Mouse (Mus musculus) hindbrain, postnatal 0 days (tissue): ENCODE measurements at regions not wholly inside any gene's neighbourhood (a gene's known extent, or its start where the extent isn't known, plus 50 kb on each side); places are given as distances from the start of the nearest gene placed in this dataset.
A peak's percentile ranks its signal among the peaks of the same experiment; 100 is the strongest.

ENCODE experiments used
- ATAC-seq: fragments of 200-750 bp; cut with Nextera tagmentation; 2 replicates; pipeline ENCODE4 v1.8.0; 2017; ENCODE audit warnings: mild to moderate bottlenecking, moderate TSS enrichment, moderate library complexity
- DNase-seq: peaks from one replicate; pipeline ENCODE4 v3.0.0-alpha.2; 2015; ENCODE audit warnings: low spot score
- H3K27ac ChIP-seq: fragments of 300-500 bp; sonication (generic); 2 replicates; pipeline ENCODE4 v1.5.1; 2014; ENCODE audit warnings: mild to moderate bottlenecking
- H3K27me3 ChIP-seq: fragments of 300-500 bp; sonication (generic); 2 replicates; pipeline ENCODE4 v1.6.1; 2014; ENCODE audit warnings: low read length, mixed read lengths; ENCODE audit not compliant: insufficient read depth
- H3K36me3 ChIP-seq: fragments of 300-500 bp; sonication (generic); 2 replicates; pipeline ENCODE4 v1.6.1; 2014; ENCODE audit warnings: low read length, mixed read lengths; ENCODE audit not compliant: insufficient read depth
- H3K4me1 ChIP-seq: fragments of 300-500 bp; sonication (generic); 2 replicates; pipeline ENCODE4 v1.6.1; 2014; ENCODE audit warnings: antibody characterized with exemption, low read length, mixed read lengths; ENCODE audit not compliant: insufficient read depth
- H3K4me2 ChIP-seq: fragments of 300-500 bp; sonication (generic); 2 replicates; pipeline ENCODE4 v1.6.1; 2014; ENCODE audit warnings: low read depth, mild to moderate bottlenecking, low read length, moderate library complexity, mixed read lengths
- H3K4me3 ChIP-seq: fragments of 300-500 bp; sonication (generic); 2 replicates; pipeline ENCODE4 v1.5.1; 2014; ENCODE audit warnings: low read length
- H3K9ac ChIP-seq: fragments of 300-500 bp; sonication (generic); replicated peaks from 2 replicates; pipeline ENCODE4 v1.6.1; 2014; ENCODE audit warnings: mild to moderate bottlenecking, low read length, moderate library complexity, mixed read lengths
- H3K9me3 ChIP-seq: fragments of 300-500 bp; sonication (generic); 2 replicates; pipeline ENCODE4 v1.6.1; 2016; ENCODE audit warnings: low read length, mixed read lengths
- CTCF ChIP-seq: IDR thresholded peaks from 2 replicates; pipeline ENCODE4 v1.5.1; 2016; ENCODE audit warnings: antibody characterized with exemption, control low read depth, low read depth
- WGBS: fragments of 180-500 bp; shearing (Covaris S2); extraction: QIAGEN DNeasy Blood & Tissue Kit; methylation state at CpG from one replicate; pipeline ENCODE4 v1.1.7; 2014; 5-methylcytosine and 5-hydroxymethylcytosine counted together

GRCm38 (mm10) chr12:47020810-47021348 lies 202.2 kb upstream of the Nova1 start:
- no peak overlapping the region for H3K9ac ChIP-seq
- no peaks in the 10 kb centered on the region for H3K36me3 ChIP-seq
- H3K9me3 ChIP-seq, result no peaks in the 10 kb centered on the region
- H3K4me1 ChIP-seq, result no peaks in the 10 kb centered on the region
- H3K4me2 ChIP-seq, result no peak overlapping the region
- no peak for TF ChIP-seq CTCF
- no peaks in the 10 kb centered on the region for H3K27me3 ChIP-seq
- ATAC-seq (no peak), DNase-seq (no peak)
- 62% methylated on average over 6 of the region's 6 CpGs for WGBS
- no peak overlapping the region for H3K27ac ChIP-seq
- no peak overlapping the region for H3K4me3 ChIP-seq

- H3K4me2 ChIP-seq, result no peak overlapping the region
- H3K36me3 ChIP-seq, result no peaks in the 10 kb centered on the region
- DNase-seq (peak; percentile 15), ATAC-seq (no peak)
- H3K27me3 ChIP-seq, result no peaks in the 10 kb centered on the region
- no peak overlapping the region for H3K27ac ChIP-seq
- no peaks in the 10 kb centered on the region for H3K4me1 ChIP-seq
- H3K9me3 ChIP-seq, result no peaks in the 10 kb centered on the region
- TF ChIP-seq CTCF, result no peak
- no peak overlapping the region for H3K9ac ChIP-seq
- H3K4me3 ChIP-seq, result no peak overlapping the region
- WGBS, result 92% methylated on average over 1 of the region's 1 CpGs
These were observed 173.6 kb upstream of the Nova1 start for GRCm38 (mm10) chr12:46992343-46992742.

DNA sequence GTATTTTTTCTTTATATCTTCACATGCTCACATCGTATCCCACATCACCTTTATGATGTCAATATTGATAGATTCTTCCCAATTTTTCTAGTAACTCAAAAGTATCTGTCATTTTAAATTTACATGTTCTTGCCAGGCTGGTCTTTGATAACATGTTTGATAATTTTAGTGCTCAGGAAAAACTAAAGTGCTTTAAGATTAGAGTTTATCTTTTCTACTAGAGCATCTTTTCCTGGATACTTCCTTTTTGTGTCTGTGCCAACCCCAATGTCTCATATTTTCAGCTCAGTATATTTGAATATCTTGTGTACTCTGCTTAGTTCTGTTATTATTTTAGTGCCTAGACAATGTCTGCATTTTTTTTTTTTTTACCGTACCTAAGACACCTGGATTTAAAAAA lies 170.2 kb upstream of the Nova1 start:
- no peak for TF ChIP-seq CTCF
- no peak for DNase-seq
- Histone ChIP-seq H3K9ac (no peak overlapping the region), H3K36me3 (no peaks in the 10 kb centered on the region), H3K27ac (no peak overlapping the region), H3K27me3 (no peaks in the 10 kb centered on the region), H3K4me3 (no peak overlapping the region), H3K9me3 (no peaks in the 10 kb centered on the region), H3K4me2 (no peak overlapping the region), H3K4me1 (no peaks in the 10 kb centered on the region)
- ATAC-seq, result no peak
- WGBS, result 94% methylated on average over 2 of the region's 2 CpGs

GRCm38 (mm10) chr12:46950223-46950779 lies 131.6 kb upstream of the Nova1 start:
- H3K4me2 ChIP-seq, result no peak overlapping the region
- H3K27me3 ChIP-seq, result no peaks in the 10 kb centered on the region
- no peak for TF ChIP-seq CTCF
- no peak overlapping the region for H3K4me3 ChIP-seq
- H3K27ac ChIP-seq, result no peak overlapping the region
- WGBS, result 77% methylated on average over 3 of the region's 3 CpGs
- no peaks in the 10 kb centered on the region for H3K36me3 ChIP-seq
- DNase-seq (no peak), ATAC-seq (no peak)
- H3K4me1 ChIP-seq, result no peaks in the 10 kb centered on the region
- no peaks in the 10 kb centered on the region for H3K9me3 ChIP-seq
- no peak overlapping the region for H3K9ac ChIP-seq

GRCm38 (mm10) chr12:46945707-46946106 lies 127.0 kb upstream of the Nova1 start:
- Histone ChIP-seq H3K27ac (no peak overlapping the region), H3K9me3 (no peaks in the 10 kb centered on the region), H3K9ac (no peak overlapping the region), H3K4me1 (no peaks in the 10 kb centered on the region), H3K36me3 (no peaks in the 10 kb centered on the region), H3K4me3 (no peak overlapping the region), H3K27me3 (no peaks in the 10 kb centered on the region), H3K4me2 (no peak overlapping the region)
- TF ChIP-seq CTCF, result no peak
- ATAC-seq (no peak), DNase-seq (no peak)

DNA sequence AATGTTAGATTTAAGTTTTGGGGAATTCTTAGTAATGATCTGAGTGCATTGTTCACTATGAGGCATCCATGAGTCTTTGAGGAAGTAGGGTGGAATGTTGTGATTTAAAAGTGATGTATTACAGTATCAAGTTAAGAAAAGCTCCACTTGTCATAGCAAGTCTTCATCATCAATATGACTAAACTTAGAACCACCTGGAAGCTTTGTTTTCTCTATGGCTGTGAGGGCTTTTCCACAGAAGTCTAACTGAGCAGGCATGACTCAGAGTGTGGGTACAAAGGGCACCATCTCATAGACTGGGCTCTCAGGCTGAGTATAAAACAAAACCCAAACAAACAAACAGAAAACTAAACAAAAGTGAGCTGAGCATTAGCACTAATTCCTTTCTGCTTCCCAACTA lies 112.4 kb upstream of the Nova1 start:
- Histone ChIP-seq H3K9me3 (no peaks in the 10 kb centered on the region), H3K4me2 (no peak overlapping the region), H3K36me3 (no peaks in the 10 kb centered on the region), H3K27me3 (no peaks in the 10 kb centered on the region), H3K27ac (no peak overlapping the region), H3K4me1 (no peaks in the 10 kb centered on the region), H3K4me3 (no peak overlapping the region), H3K9ac (no peak overlapping the region)
- ATAC-seq, result no peak
- TF ChIP-seq CTCF, result no peak
- no peak for DNase-seq

GRCm38 (mm10) chr12:46917286-46917685 lies 98.6 kb upstream of the Nova1 start:
- WGBS, result 67% methylated on average over 4 of the region's 4 CpGs
- no peaks in the 10 kb centered on the region for H3K4me1 ChIP-seq
- no peak overlapping the region for H3K27ac ChIP-seq
- H3K27me3 ChIP-seq, result no peaks in the 10 kb centered on the region
- no peaks in the 10 kb centered on the region for H3K36me3 ChIP-seq
- TF ChIP-seq CTCF, result no peak
- no peak overlapping the region for H3K4me2 ChIP-seq
- ATAC-seq (no peak), DNase-seq (no peak)
- no peak overlapping the region for H3K4me3 ChIP-seq
- H3K9me3 ChIP-seq, result no peaks in the 10 kb centered on the region
- no peak overlapping the region for H3K9ac ChIP-seq
